Mouse (Mus musculus) cortical plate, adult 2 months (tissue): Measurements from ENCODE around the gene Acot1.
"Not testable (repeated sequence)": the region's sequence is repeated elsewhere in the genome, so short reads cannot be mapped to it uniquely, and the experiment has no call there.

Experiments used
- CTCF ChIP-seq: fragments of 200-500 bp; IDR thresholded peaks from 2 replicates; pipeline ENCODE4 v1.5.1; 2011; ENCODE audit warnings: mild to moderate bottlenecking, control low read depth, low read length; ENCODE audit not compliant: insufficient read depth; ENCODE audit errors: extremely low read depth
- POLR2A ChIP-seq: fragments of 200-500 bp; IDR thresholded peaks from 2 replicates; pipeline ENCODE4 v1.6.1; 2011; ENCODE audit warnings: mild to moderate bottlenecking, low read length, control low read depth; ENCODE audit not compliant: insufficient read depth; ENCODE audit errors: extremely low read depth

DNA sequence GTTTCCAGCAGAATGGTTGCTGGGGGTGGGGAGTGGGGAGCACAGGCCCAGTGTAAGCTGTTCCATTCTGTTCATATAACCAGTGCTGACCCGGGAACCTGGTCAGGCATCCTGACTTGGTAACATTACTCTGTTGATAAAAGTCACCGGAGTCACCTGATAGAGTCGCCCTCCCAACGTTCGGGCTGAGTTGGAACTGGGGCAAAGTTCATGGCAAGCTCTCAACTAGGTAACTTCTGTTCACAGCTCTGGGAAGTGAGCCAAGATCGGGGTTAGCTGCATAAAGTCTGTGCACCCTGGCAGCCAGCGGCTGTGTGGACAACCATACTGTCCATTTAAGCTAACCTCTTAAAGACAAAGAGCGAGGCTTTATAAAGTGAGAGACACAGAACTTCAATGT, 10.1 kb upstream of the Acot1 start:
- TF ChIP-seq CTCF, POLR2A: not testable (repeated sequence)
